Mouse (Mus musculus): Measurements from ENCODE around the gene Kcnmb3.

DNA sequence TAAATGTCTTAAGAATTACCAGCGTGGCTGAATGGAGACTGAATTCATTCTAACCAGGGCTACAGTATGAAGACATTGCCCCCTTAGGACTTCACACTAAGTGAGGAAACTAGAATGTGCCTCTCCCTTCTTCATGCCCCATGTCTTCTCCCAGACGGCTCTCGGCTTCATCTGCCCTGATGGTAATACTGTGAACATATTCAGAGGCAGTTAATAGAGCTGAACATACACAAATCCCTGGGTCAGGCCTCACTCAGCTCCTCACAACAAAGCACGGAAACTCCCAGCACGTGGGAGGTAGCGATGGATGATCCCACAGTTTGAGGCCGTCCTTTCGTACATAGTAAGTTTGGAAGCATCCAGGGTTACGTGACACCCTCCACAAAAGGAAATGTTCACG is 18.8 kb downstream of the Kcnmb3 start:
- TF ChIP-seq MEF2A (IDR thresholded peaks at IDR 0.05; ENCODE audit: extremely low read depth, insufficient replicate concordance, low read depth, low read length, poor library complexity, severe bottlenecking) (no peak), CHD1 (IDR thresholded peaks at IDR 0.05; ENCODE audit: low read depth, low read length) (no peak), TCF12 (IDR thresholded peaks at IDR 0.05; ENCODE audit: low read depth, low read length) (no peak)

All from MEL (cell line).